Mouse (Mus musculus) brain, embryonic 18.5 days (tissue): ENCODE measurements at regions not wholly inside any gene's neighbourhood (a gene's known extent, or its start where the extent isn't known, plus 50 kb on each side); places are given as distances from the start of the nearest gene placed in this dataset.

Experiments
- DNase-seq: peaks from one replicate; pipeline ENCODE4 v3.0.0-alpha.2; 2012; ENCODE audit warnings: low read depth, low spot score

DNA sequence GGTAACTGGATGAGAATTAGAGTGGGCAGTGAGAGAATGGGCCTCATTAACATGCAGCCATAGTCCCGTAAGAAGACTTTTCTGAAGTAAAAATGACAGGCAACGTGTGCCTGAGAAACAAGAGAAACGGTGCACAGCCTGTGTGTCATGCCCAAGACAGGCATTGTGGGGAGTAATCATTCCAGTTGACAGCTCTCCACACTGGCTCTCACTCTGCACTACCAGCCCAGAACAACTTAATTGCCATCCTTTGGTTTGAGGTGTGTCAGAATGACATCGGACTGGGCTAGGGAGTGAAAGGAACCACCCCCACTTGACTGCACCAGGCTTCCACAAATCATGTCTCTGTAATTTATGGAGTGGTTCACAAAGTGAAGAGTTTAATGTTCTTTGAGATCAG lies 1104.9 kb downstream of the Pcdh7 start:
- DNase-seq = no peak

DNA sequence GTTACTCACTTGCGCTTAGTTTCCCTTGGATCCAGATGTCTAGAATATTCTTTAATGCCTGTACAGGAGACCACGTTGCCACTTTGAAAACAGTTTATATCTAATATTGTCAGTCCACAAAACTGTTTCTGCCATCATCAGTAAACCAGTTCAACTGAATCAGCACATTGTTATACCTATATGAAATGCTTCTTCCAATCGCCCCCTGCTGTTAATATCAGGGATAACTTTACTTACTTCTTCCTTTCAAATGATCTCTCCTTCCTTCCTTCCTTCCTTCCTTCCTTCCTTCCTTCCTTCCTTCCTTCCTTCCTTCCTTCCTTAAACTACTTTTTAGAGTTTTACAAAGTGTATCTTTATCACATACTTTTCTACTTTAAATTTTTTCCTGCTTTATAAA lies 1108.2 kb downstream of the Pcdh7 start:
- DNase-seq = no peak

DNA sequence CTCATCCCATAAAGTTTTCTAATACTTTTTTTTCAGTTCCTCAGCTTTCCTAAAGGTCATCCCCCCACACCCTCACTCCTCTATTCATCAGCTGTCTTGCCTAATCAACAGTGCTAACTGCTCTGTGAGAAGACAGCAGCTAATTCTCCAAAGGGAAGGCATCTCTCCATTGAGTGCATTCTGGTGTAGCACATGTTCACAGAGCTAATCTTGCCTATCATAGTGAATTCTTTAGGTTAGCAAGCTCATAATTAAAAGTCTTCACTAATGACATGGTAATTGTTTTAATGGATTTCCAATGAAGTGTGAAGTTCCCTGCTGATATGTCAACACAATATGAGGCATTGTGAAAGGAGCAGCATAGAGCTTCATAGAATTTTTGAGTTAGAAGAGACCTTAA lies 1129.2 kb downstream of the Pcdh7 start:
- DNase-seq = peak; percentile 8

DNA sequence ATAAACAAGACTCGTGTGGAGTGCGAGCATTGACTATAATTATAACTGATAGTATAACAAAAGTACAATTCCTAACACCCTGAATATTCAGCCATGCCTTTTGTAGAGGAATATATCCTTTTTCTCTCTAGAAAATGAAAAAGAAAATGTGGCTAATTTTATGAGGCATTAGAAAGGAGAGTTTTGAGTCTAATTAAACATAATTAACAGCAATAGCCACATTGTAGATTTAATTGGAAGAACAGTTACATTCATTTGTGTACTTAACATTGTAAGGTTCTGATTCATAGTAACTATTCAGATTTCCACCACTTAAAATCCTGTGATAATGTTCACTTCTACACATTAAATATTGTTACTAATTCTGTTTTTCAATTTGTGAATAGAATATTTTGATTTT lies 1140.2 kb downstream of the Pcdh7 start:
- no peak for DNase-seq

DNA sequence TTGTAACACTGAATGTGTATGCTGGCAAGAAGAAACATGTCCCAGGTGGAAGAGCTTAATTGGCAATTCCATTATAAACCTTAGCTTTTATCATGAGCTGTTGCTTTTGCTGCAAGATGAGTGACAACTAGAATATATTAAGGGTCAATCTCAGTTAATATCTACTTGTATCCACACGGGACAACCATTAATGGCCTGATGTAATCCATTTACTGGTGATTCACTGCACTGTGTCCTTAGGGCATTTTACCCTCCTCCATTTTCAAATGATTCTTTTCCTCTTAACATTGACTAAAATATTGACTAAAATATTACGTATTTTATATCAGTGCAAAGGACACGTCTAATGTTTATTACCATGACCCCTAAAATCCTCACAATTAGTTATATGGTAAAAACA lies 1175.7 kb downstream of the Pcdh7 start:
- DNase-seq = no peak

DNA sequence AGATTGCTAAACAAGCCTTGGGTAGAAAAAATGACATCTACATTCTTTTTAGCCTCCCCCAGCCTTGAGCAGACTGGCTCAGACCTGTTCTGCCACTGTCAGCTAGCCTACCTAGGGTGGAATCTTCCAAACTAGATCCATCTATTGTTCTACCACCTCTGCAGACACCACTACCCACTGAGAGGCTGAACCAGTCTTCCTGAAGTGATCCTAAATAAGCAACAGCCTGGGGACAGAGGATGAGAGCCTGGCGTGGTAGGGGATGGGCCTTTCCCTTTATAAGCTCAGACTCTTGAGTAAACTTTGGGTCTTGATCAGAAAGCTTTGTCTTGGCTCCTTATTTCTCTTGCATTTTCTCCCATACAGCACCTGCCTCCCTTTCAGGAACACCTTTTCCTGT lies 1223.7 kb downstream of the Pcdh7 start:
- no peak for DNase-seq

DNA sequence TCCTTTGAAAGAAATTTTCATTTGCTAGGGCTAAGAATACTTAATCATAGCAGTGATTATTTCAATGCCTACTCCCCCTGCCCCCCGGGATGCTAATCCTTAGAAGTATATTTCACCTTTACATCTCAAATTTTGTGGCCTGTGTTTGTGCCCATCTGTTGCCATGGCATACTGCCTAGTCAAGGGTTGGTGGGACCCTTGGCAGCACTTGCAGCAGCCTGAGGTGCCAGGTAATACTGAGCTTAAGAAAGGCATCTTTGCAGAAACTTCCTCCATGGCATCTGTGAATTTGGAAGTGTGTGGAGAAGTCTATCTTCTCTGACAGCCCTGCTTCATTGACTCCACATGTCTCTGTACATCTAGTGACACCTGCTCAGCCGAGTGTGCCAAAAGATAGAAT lies 1257.5 kb downstream of the Pcdh7 start:
- no peak for DNase-seq

DNA sequence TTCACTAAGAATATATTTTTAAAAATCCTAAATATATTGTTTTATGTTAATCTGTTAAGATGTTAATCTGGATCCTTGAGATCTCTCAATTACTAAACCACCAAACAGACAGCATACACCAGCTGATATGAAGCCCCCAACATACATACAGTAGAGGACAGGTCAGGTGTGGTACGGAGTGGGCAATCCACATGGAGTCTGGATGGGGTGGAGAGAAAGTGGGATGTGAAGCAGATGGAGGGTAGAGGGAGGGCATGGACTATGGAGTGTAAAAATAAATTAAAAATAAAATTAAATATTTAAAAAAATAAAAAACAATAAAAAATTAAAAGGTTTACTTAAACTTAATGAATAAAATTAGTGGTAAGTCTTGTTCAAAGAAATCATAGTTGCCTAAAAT lies 1270.0 kb downstream of the Pcdh7 start:
- no peak for DNase-seq
